Mouse (Mus musculus): ENCODE data around the gene Smco2. TPM values are rescaled to one million over a fixed set of nuclear protein-coding genes. Genes with fewer than 3 reads are reported as not detected.

Gene Smco2
- polyA plus RNA-seq, 1 experiment from 2014 or later, result not detected

DNA sequence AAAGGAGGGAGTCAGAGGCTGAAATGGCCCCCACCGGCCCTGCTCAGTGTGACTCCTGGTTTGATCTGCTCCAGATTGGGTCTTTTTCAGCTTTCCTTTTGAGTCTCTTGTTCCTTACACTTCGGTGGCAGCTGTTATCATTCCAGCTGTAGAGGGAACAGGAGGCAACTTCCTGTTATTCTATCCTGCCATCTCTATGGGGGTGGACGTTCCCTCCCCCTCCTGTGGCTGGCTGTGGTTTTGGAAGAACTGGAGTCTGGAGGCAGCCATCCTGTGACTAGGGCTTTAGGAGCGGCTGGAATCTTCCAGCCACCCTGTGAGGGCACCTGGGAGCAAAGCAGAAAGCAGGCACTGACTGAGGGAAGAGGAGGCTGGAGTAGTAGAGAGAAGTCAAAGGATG, 34.9 kb downstream of the Smco2 start:
- 0 out of 2 replicates have a peak overlapping the region, but pooled peaks have one; percentile 14 for H3K27ac ChIP-seq (ENCODE audit: low read depth, low read length)

DNA sequence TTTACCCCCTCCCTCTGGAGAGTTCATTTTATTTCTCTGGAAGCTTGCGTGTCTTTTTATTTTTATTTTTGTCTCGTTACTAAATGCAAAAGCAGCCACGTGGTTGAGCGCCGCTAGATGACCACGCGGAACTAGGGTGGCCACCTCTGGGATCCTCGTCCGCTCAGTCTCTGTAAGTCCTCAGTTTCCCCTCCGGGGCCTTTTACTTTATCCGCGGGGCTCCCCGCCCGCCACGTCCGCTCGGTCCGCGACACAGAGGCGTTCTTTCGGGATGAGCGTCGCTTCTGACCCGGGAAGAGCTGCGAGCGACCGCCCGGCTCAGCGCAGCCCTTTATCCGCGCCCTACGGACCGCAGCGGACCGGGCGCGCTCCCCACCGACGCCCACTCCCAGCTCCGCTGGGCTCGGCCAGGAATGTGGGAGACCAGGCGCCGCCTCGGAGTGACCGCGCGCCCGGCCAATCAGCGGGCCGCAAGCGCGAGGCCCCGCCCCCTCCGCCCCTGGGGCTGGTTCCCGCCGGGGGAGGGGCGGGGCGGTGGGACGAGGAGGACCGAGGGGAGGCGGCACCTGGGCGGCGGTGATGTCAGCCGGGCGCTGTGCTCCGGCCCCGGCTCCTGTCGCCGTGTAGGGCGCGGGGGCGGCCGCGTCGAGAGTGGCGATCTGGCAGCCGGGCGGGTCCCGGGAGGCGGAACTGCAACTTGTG, 38.2 kb downstream of the Smco2 start, which contains the start of gene Ppfibp1:
Gene Ppfibp1 (plus strand): TSS at position 530 of the 702 bp plus-strand sequence.
- no peaks in the 10 kb centered on the region for H3K27me3 ChIP-seq (ENCODE audit: control insufficient read depth, insufficient read depth, low read length)
- H3K9ac ChIP-seq (ENCODE audit: low read depth, low read length), result peak within 1 kb of the TSS; percentile 91
- H3K9me3 ChIP-seq (ENCODE audit: control insufficient read depth, low read length), result no peaks in the 10 kb centered on the region
- under 1% methylated on average over 66 of the region's 80 CpGs for WGBS
- peak within 1 kb of the TSS; percentile 85 for H3K4me2 ChIP-seq (replicated peaks; ENCODE audit: low read depth, low read length)
- H3K27ac ChIP-seq (ENCODE audit: low read depth, low read length), result peak within 1 kb of the TSS; percentile 74
- H3K4me3 ChIP-seq (ENCODE audit: low read length), result peak within 1 kb of the TSS; percentile 91
- peaks cover 25% of the 10 kb centered on the region for H3K4me1 ChIP-seq (ENCODE audit: control insufficient read depth, insufficient read depth, low read length)
- ATAC-seq (ENCODE audit: low FRiP score, low TSS enrichment), result peak; percentile 96
- no peaks in the 10 kb centered on the region; the same call in 1 of the 2 replicates for H3K36me3 ChIP-seq (ENCODE audit: control insufficient read depth, insufficient read depth, low read length)

More for the DNA sequence above, 34.9 kb downstream of the Smco2 start:
- Histone ChIP-seq H3K36me3 (ENCODE audit: control insufficient read depth, insufficient read depth, low read length) (no peaks in the 10 kb centered on the region), H3K9me3 (ENCODE audit: control insufficient read depth, low read length) (no peaks in the 10 kb centered on the region), H3K4me2 (replicated peaks; ENCODE audit: low read depth, low read length) (no peak overlapping the region), H3K4me1 (ENCODE audit: control insufficient read depth, insufficient read depth, low read length) (peaks cover 19% of the 10 kb centered on the region), H3K27me3 (ENCODE audit: control insufficient read depth, insufficient read depth, low read length) (no peaks in the 10 kb centered on the region), H3K9ac (ENCODE audit: low read depth, low read length) (no peak overlapping the region), H3K4me3 (ENCODE audit: low read length) (no peak overlapping the region)
- peak; percentile 13; the same call in 1 of the 2 replicates for ATAC-seq (ENCODE audit: low FRiP score, low TSS enrichment)
- 12% methylated on average over 4 of the region's 4 CpGs for WGBS

DNA sequence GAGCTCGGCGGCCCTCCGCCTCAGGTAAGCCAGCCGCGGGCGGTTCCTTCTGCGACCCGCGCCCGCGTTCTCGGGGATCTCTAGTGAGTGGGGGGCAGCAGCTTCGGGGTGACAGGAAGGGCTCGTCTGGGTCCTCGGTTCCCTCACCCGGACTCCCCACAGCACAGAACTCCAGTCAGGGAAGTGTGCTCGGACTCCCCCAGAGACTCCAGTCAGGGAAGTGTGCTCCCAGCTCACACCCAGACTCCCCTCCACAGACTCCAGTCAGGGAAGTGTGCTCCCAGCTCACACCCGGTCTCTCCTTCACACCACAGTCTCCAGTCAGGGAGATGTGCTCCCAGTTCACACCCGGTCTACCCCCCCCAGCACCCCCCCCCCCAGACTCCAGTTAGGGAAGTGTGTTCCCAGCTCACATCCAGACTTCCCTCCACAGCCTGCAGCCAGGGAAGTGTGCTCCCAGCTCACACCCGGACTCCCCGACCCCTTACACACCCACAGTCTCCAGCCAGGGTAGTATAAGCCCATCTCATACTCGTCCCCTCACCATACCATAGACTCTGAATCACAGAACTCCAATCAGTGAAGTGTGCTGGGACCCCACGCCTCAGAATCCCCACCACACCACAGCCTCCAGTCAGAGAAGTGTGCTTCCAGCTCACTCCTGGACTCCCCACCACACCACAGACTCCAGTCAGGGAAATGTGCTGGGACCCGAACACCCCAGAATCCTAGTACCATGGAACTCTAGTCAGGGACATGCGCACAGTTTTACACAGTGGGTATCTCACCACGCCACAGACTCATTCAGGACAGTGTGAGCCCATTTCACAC, 39.0 kb downstream of the Smco2 start:
- WGBS, result 6% methylated on average over 26 of the region's 26 CpGs
- Histone ChIP-seq H3K36me3 (ENCODE audit: control insufficient read depth, insufficient read depth, low read length) (no peaks in the 10 kb centered on the region; the same call in 1 of the 2 replicates), H3K27ac (ENCODE audit: low read depth, low read length) (peak overlapping the region; percentile 74), H3K9me3 (ENCODE audit: control insufficient read depth, low read length) (no peaks in the 10 kb centered on the region), H3K4me3 (ENCODE audit: low read length) (peak overlapping the region; percentile 91), H3K4me1 (ENCODE audit: control insufficient read depth, insufficient read depth, low read length) (peaks cover 25% of the 10 kb centered on the region), H3K27me3 (ENCODE audit: control insufficient read depth, insufficient read depth, low read length) (no peaks in the 10 kb centered on the region), H3K9ac (ENCODE audit: low read depth, low read length) (peak overlapping the region; percentile 91), H3K4me2 (replicated peaks; ENCODE audit: low read depth, low read length) (peak overlapping the region; percentile 85)
- peak; percentile 65 for ATAC-seq (ENCODE audit: low FRiP score, low TSS enrichment)

DNA sequence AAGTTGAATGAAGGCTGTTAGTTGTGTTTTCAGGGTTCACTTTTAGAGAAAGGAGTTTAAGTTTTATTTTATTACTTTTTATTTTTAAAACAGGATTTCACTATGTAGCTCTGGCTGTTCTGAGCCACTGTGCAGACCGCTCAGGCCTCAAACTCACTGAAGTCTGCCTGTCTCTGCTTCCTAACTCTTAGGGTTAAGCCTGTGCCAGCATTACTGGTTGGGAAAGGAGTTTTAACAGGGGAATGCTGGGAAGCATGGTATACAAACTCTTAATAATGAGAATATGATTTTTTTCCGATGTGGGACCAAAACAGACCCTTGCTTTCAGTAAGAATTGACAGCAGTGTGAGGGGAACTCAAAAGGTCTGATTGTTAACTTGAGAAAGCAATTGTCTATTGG, 40.3 kb downstream of the Smco2 start:
- no peak for ATAC-seq (ENCODE audit: low FRiP score, low TSS enrichment)
- no peaks in the 10 kb centered on the region for H3K27me3 ChIP-seq (ENCODE audit: control insufficient read depth, insufficient read depth, low read length)
- no peaks in the 10 kb centered on the region for H3K9me3 ChIP-seq (ENCODE audit: control insufficient read depth, low read length)
- H3K4me1 ChIP-seq (ENCODE audit: control insufficient read depth, insufficient read depth, low read length), result peaks cover 20% of the 10 kb centered on the region
- peak overlapping the region; percentile 85 for H3K4me2 ChIP-seq (replicated peaks; ENCODE audit: low read depth, low read length)
- H3K27ac ChIP-seq (ENCODE audit: low read depth, low read length), result peak overlapping the region; percentile 48; the same call in 1 of the 2 replicates
- H3K9ac ChIP-seq (ENCODE audit: low read depth, low read length), result peak overlapping the region; percentile 40; the same call in 1 of the 2 replicates
- 72% methylated on average over 2 of the region's 2 CpGs for WGBS
- peak overlapping the region; percentile 91 for H3K4me3 ChIP-seq (ENCODE audit: low read length)
- H3K36me3 ChIP-seq (ENCODE audit: control insufficient read depth, insufficient read depth, low read length), result no peaks in the 10 kb centered on the region; the same call in 1 of the 2 replicates

DNA sequence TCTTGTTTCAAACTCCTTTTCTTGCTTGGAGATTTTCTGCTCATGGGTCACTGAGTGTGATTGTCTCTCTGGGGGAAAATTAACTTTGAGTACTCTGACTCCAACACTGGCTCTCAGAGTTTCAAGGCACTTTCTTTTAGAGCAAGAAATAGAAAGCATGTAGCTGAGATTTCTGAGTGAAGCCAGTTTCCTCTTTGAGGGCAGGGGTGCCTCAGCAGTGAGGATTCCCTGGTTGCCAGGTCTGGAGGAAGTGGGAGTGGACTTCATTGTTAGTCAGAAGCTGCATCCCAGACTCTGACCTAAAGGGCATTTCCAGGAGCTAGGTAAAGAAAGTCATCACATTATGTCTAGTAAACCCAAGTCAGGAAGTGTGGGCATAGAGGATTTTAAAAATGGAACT, 40.7 kb downstream of the Smco2 start:
- Histone ChIP-seq H3K4me1 (ENCODE audit: control insufficient read depth, insufficient read depth, low read length) (peaks cover 17% of the 10 kb centered on the region), H3K9ac (ENCODE audit: low read depth, low read length) (peak overlapping the region; percentile 40; the same call in 1 of the 2 replicates), H3K4me3 (ENCODE audit: low read length) (peak overlapping the region; percentile 91), H3K4me2 (replicated peaks; ENCODE audit: low read depth, low read length) (peak overlapping the region; percentile 85), H3K27ac (ENCODE audit: low read depth, low read length) (peak overlapping the region; percentile 48; the same call in 1 of the 2 replicates), H3K27me3 (ENCODE audit: control insufficient read depth, insufficient read depth, low read length) (no peaks in the 10 kb centered on the region), H3K36me3 (ENCODE audit: control insufficient read depth, insufficient read depth, low read length) (no peaks in the 10 kb centered on the region; the same call in 1 of the 2 replicates), H3K9me3 (ENCODE audit: control insufficient read depth, low read length) (no peaks in the 10 kb centered on the region)
- no peak for ATAC-seq (ENCODE audit: low FRiP score, low TSS enrichment)

DNA sequence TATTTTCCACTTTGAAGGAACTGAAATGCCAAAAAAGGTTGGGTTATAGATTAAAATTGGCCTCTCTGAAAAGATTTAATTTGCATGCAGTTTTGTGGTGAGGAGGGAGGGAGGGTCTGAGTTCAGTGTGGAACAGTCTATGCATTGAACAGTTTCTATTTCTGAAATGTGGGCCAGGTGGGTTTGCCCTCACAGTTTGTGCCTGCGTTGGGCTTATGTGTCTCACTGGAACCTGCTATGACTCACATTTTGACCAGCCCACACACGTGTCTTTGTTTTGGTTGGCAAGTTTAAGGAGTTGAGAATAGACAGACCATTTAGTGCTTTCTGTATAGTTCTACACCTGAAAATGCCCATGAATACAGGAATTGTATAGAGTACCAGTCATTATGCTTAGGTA, 44.0 kb downstream of the Smco2 start:
- no peak overlapping the region for H3K27ac ChIP-seq (ENCODE audit: low read depth, low read length)
- no peaks in the 10 kb centered on the region for H3K27me3 ChIP-seq (ENCODE audit: control insufficient read depth, insufficient read depth, low read length)
- H3K4me3 ChIP-seq (ENCODE audit: low read length), result no peak overlapping the region
- no peak overlapping the region for H3K4me2 ChIP-seq (replicated peaks; ENCODE audit: low read depth, low read length)
- WGBS, result 42% methylated on average over 2 of the region's 2 CpGs
- no peak for ATAC-seq (ENCODE audit: low FRiP score, low TSS enrichment)
- H3K36me3 ChIP-seq (ENCODE audit: control insufficient read depth, insufficient read depth, low read length), result no peaks in the 10 kb centered on the region; the same call in 1 of the 2 replicates
- H3K9ac ChIP-seq (ENCODE audit: low read depth, low read length), result no peak overlapping the region
- peaks cover 23% of the 10 kb centered on the region for H3K4me1 ChIP-seq (ENCODE audit: control insufficient read depth, insufficient read depth, low read length)
- H3K9me3 ChIP-seq (ENCODE audit: control insufficient read depth, low read length), result no peaks in the 10 kb centered on the region

DNA sequence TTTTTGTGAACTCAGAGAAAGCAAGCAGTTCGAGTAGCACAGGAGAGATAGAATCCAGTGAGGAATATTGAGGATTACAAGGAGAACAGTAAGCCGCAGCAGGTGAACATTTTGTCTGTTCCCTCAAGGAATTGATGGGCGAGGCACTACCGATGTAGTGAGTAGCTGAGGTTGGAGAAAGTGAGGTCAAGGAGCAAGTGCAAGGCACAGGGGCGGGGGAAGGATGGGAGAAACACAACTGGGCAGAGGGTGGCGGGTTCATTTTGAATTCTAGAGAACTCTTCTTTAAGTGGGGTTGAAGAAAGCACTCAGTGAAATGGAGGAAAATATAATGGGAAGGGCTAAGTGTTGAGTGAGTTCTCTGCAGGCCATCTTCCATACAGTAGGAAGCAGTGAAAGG, 48.8 kb downstream of the Smco2 start:
- peaks cover 4% of the 10 kb centered on the region; the same call in 1 of the 2 replicates for H3K36me3 ChIP-seq (ENCODE audit: control insufficient read depth, insufficient read depth, low read length)
- no peak for ATAC-seq (ENCODE audit: low FRiP score, low TSS enrichment)
- 78% methylated on average over 6 of the region's 6 CpGs for WGBS
- H3K4me2 ChIP-seq (replicated peaks; ENCODE audit: low read depth, low read length), result no peak overlapping the region
- 0 out of 2 replicates have a peak overlapping the region, but pooled peaks have one; percentile 7 for H3K27ac ChIP-seq (ENCODE audit: low read depth, low read length)
- H3K4me1 ChIP-seq (ENCODE audit: control insufficient read depth, insufficient read depth, low read length), result peaks cover 16% of the 10 kb centered on the region
- H3K9ac ChIP-seq (ENCODE audit: low read depth, low read length), result no peak overlapping the region
- H3K27me3 ChIP-seq (ENCODE audit: control insufficient read depth, insufficient read depth, low read length), result no peaks in the 10 kb centered on the region
- no peaks in the 10 kb centered on the region for H3K9me3 ChIP-seq (ENCODE audit: control insufficient read depth, low read length)
- no peak overlapping the region for H3K4me3 ChIP-seq (ENCODE audit: low read length)

DNA sequence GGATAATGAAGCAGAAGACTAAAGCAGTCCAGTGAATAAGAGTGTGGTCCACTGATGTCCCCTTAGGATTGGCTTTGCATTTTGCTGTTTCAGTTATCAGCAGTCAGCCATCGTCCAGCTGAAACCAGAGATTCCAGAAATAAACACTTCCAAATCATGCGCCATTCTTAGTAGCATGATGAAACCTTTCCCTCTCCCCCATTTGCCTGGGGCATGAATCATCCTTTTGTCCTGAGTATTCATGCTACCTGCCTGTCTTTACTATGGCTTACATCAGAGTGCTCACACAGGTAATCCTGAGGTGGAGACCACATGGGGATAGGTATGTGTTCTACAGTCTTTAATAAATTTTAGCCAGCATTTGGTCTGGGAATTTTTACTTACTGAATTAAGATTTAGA, 49.7 kb downstream of the Smco2 start:
- ATAC-seq (ENCODE audit: low FRiP score, low TSS enrichment), result no peak
- WGBS, result 67% methylated on average over 2 of the region's 2 CpGs
- no peaks in the 10 kb centered on the region for H3K27me3 ChIP-seq (ENCODE audit: control insufficient read depth, insufficient read depth, low read length)
- H3K36me3 ChIP-seq (ENCODE audit: control insufficient read depth, insufficient read depth, low read length), result peaks cover 4% of the 10 kb centered on the region; the same call in 1 of the 2 replicates
- H3K9me3 ChIP-seq (ENCODE audit: control insufficient read depth, low read length), result no peaks in the 10 kb centered on the region
- no peak overlapping the region for H3K27ac ChIP-seq (ENCODE audit: low read depth, low read length)
- H3K4me3 ChIP-seq (ENCODE audit: low read length), result no peak overlapping the region
- H3K9ac ChIP-seq (ENCODE audit: low read depth, low read length), result no peak overlapping the region
- H3K4me1 ChIP-seq (ENCODE audit: control insufficient read depth, insufficient read depth, low read length), result peaks cover 16% of the 10 kb centered on the region
- H3K4me2 ChIP-seq (replicated peaks; ENCODE audit: low read depth, low read length), result no peak overlapping the region

All from kidney, embryonic 14.5 days (tissue).